Mouse (Mus musculus) frontal cortex, adult 2 months (tissue): ENCODE measurements around the gene Olfr331. TPM values are rescaled to one million over a fixed set of nuclear protein-coding genes. Genes with fewer than 3 reads are reported as not detected.
"Not testable (repeated sequence)": the region's sequence is repeated elsewhere in the genome, so short reads cannot be mapped to it uniquely, and the experiment has no call there.

Experiments
- DNase-seq, 2 experiments: peaks; one replicate each; pipeline ENCODE4 v3.0.0; 2022; ENCODE audit warnings: low spot score in 1 of 2; ENCODE audit errors: extremely low spot score in 1 of 2
- polyA plus RNA-seq: library from polyadenylated mRNA; depleted of rRNA; stranded (reverse); fragments of >200 nt; gene quantifications from 2 replicates; pipeline ENCODE4 v1.2.3, GENCODE M21; 2012; rRNA removed

The Olfr331 gene
- polyA plus RNA-seq, result not detected in 2 replicates

- DNase-seq, result not testable (repeated sequence)
Observed at GRCm38 (mm10) chr11:58502472-58502871, at the start of gene Olfr331. Gene Olfr331, minus strand, starts transcription at chr11:58502572.

DNA sequence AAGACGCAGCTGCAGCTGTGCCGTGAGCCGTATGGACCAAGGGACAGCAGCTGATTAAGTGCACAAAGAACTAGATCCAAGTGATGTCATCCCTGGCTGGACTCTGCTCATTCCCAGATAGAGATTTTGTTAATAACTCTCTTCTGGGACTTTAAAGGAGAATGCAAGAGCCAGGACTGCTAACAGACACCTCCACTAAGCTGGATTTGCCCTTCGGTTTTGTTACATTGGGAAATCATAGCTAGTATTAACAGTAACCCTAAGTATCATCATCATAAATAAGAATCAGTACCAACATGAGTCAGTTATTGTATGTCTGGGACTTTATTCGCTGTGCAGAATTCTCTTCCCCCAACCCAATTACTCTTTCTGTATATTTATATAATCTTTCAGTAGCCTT, 44.0 kb upstream of the Olfr331 start, which contains the start of gene Olfr329-ps:
Olfr329-ps (minus strand) TSS at position 101 of the 400 bp plus-strand sequence.
- no peak for DNase-seq

GRCm38 (mm10) chr11:58534736-58535135, 32.4 kb upstream of the Olfr331 start, which contains the start of gene Olfr330:
Gene Olfr330, minus strand, starts transcription at chr11:58534836.
- DNase-seq, result not testable (repeated sequence)

DNA sequence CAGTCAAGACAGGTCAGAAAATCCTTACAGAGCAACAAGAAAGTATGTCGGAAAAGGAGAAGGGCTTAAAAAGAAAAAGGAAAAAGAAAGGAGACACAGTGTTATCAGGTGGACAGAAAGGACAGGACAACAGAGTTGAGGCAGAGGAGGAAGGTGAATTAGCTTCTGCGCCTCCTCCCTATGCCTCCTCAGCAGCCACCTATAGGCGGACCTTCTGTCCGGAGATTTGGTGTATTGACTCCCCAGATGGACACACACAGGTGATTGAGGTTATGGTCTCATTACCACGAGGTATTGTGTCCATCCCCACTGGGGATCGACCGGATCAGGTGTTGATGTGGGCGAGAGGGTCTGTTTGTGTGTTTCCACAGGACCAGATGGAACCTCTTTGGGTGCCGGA, 17.4 kb upstream of the Olfr331 start:
- peak in 1 of 2 experiments; percentile 11 for DNase-seq

- DNase-seq, result peak; percentile 37 to 67
Observed at GRCm38 (mm10) chr11:58518916-58519315, 16.5 kb upstream of the Olfr331 start.

DNA sequence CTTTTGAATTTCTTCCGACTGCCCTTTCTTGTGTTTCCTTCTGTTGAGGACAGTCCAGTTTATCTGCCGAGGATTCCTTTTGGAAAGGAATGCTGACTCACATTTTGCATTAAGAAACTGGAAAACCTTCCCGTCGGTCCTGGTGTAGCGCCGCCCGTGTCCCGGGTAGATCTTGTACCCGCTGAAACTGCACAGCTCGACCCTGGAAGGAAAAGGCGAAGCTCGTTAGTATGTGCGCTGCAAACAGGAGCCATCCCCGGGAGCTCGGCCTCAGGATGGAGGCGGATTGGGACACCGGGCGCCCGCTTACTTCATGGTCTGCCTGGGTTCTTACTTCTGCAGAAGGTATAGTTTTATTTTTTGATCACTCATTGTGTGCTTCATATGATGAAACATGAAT, 6.7 kb upstream of the Olfr331 start:
- not testable (repeated sequence) for DNase-seq

DNA sequence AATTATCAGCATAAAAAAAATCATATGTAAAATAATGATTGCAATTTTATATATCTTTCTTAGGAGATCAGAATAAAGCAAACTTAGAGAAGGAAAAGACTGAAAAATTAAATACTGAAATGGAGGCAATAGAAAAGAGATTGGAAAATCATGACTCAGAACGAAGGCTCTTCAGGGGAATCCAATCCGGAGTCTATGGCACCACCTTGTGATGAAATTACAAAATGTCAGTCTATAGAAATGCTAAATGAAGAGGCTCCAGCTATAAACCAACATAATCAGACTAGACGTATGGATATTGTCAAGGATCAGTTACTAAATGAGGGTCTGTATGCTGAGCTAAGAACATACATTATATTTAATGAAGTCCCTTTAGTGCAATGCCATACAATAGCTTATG, 3.1 kb downstream of the Olfr331 start:
- peak in 1 of 2 experiments; percentile 47 for DNase-seq

GRCm38 (mm10) chr11:58498761-58499160, 3.6 kb downstream of the Olfr331 start:
- DNase-seq, result no peak

DNA sequence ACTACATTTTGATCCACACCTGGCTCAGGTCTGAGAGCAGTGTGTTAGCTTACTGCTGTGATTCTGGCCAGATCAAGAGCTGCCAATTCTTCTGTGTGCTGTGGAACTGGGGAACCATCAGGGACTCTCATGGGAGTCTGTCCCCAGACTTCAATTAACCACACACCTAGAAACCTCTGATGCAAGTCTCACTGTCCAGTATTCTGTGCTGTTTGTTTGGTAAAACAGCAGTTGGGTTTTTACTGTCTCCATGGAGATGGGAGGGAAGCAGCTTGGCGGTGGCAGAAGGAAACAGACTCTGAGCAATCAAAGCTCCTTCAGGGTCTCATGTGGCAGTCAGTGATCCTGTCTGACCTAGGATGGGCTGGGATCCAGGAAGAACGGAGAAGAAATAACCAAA, 9.9 kb downstream of the Olfr331 start, which contains the start of gene Olfr332:
Olfr332 (minus strand) TSS at position 101 of the 400 bp plus-strand sequence.
- no peak for DNase-seq

GRCm38 (mm10) chr11:58462170-58462569, 40.2 kb downstream of the Olfr331 start, which contains the start of gene Olfr30:
Gene Olfr30, minus strand, starts transcription at chr11:58462270.
- DNase-seq, result no peak

DNA sequence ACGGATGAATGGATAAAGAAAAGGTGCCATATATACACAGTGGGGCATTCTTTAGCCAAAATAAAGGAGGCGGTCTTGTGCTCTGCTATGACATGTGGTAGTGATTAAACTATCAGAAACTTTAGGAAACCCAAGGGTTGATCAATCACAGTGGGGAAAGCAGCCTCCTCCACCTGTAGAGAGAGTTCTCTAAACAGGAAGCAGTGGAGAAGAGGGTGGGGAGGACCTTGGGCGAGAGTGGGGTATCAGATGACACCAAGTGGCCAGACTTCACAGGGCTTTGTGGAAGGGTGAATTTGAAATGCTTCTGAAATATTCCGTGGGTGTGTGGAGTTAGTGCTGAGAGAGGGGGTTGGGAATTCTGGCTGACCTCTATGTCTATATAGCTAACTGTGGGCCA, 48.8 kb downstream of the Olfr331 start:
- DNase-seq, result no peak

DNA sequence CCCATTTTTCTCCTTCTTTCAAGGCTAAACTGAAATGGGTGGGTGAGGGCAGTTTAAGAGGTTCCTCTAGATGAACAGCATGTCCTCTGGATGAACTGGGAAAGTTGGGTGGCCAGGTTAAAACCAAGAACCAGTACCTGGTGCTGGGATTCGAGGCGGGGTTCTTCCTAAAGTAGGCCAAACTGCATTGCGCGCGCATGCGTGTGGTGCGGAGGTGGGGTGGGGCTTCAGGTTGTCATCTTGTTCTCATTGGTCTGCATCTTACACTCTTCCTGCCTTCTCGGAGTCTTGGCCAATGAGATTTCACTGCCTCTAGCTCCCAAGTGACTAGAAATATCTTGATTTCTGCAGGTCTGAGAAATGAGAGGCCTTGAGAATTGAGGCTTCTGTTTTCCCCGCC, 49.6 kb downstream of the Olfr331 start, which contains the start of gene Lypd9:
Lypd9 (minus strand) TSS at position 165 of the 400 bp plus-strand sequence.
- DNase-seq, result no peak

Other genes with a start within 250 kb of the Olfr331 start
- gene 4930438A08Rik, start 227.8 kb downstream of the Olfr331 start, polyA plus RNA-seq, result not detected in 2 replicates
- gene Zfp692, start 195.5 kb downstream of the Olfr331 start, polyA plus RNA-seq, result 59.6 and 63.7 TPM in 2 replicates
- gene Zfp672, start 172.2 kb downstream of the Olfr331 start, polyA plus RNA-seq, result 50.1 and 52.2 TPM in 2 replicates
- gene Sh3bp5l, start 171.8 kb downstream of the Olfr331 start, polyA plus RNA-seq, result 39.9 and 40.8 TPM in 2 replicates
- 0.16 and 0.25 TPM in 2 replicates for gene Lypd8, start 123.5 kb downstream of the Olfr331 start, polyA plus RNA-seq
- gene 1810065E05Rik, start 81.5 kb downstream of the Olfr331 start, polyA plus RNA-seq, result not detected in 2 replicates
- not detected in 2 replicates for gene Gm12253, start 70.0 kb downstream of the Olfr331 start, polyA plus RNA-seq
- not detected in 2 replicates for gene Lypd9, start 49.6 kb downstream of the Olfr331 start, polyA plus RNA-seq
- gene Olfr30, start 40.3 kb downstream of the Olfr331 start, polyA plus RNA-seq, result 0.06 TPM in 1 of 2 replicates, not detected in the other
- gene Olfr332, start 10.0 kb downstream of the Olfr331 start, polyA plus RNA-seq, result 0.02 TPM in 1 of 2 replicates, not detected in the other
- not detected in 2 replicates for gene Olfr330, start 32.3 kb upstream of the Olfr331 start, polyA plus RNA-seq
- gene Olfr329-ps, start 43.9 kb upstream of the Olfr331 start, polyA plus RNA-seq, result not detected in 2 replicates
- not detected in 2 replicates for gene Olfr328, start 53.1 kb upstream of the Olfr331 start, polyA plus RNA-seq
- gene Olfr224, start 68.0 kb upstream of the Olfr331 start, polyA plus RNA-seq, result not detected in 2 replicates
- gene Olfr325, start 75.2 kb upstream of the Olfr331 start, polyA plus RNA-seq, result not detected in 2 replicates
- 0.02 and 0.06 TPM in 2 replicates for gene Olfr324, start 92.5 kb upstream of the Olfr331 start, polyA plus RNA-seq
- gene 2210407C18Rik, start 113.5 kb upstream of the Olfr331 start, polyA plus RNA-seq, result not detected in 2 replicates
- gene Olfr323, start 127.9 kb upstream of the Olfr331 start, polyA plus RNA-seq, result not detected in 2 replicates
- 0.08 and 0.12 TPM in 2 replicates for gene Trim58, start 137.9 kb upstream of the Olfr331 start, polyA plus RNA-seq
- gene Olfr322, start 156.2 kb upstream of the Olfr331 start, polyA plus RNA-seq, result not detected in 2 replicates
- gene Olfr320, start 178.5 kb upstream of the Olfr331 start, polyA plus RNA-seq, result not detected in 2 replicates
- not detected in 2 replicates for gene Olfr319, start 196.6 kb upstream of the Olfr331 start, polyA plus RNA-seq
- gene Olfr318, start 221.4 kb upstream of the Olfr331 start, polyA plus RNA-seq, result not detected in 2 replicates
- gene Olfr317, start 236.6 kb upstream of the Olfr331 start, polyA plus RNA-seq, result 0.06 TPM in 1 of 2 replicates, not detected in the other